Mouse (Mus musculus) E14TG2a.4 (cell line): ENCODE data around the gene Eprs.

Source experiments
- CTCF ChIP-seq: conservative IDR thresholded peaks from 2 replicates; pipeline ENCODE4 v1.5.1; 2014; ENCODE audit warnings: low read length
- NANOG ChIP-seq: IDR thresholded peaks from 2 replicates; pipeline ENCODE4 v1.6.1; 2014; ENCODE audit warnings: borderline replicate concordance, low read length, mixed read lengths

- TF ChIP-seq CTCF: no peak
- TF ChIP-seq NANOG: no peak
Measured at GRCm38 (mm10) chr1:185426583-185426982, 63.7 kb downstream of the Eprs start.
